Mouse (Mus musculus): ENCODE measurements around the gene Rad9b.
A peak's percentile ranks its signal among the peaks of the same experiment; 100 is the strongest.
"Not testable (repeated sequence)": the region's sequence is repeated elsewhere in the genome, so short reads cannot be mapped to it uniquely, and the experiment has no call there.

The Rad9b gene

DNA sequence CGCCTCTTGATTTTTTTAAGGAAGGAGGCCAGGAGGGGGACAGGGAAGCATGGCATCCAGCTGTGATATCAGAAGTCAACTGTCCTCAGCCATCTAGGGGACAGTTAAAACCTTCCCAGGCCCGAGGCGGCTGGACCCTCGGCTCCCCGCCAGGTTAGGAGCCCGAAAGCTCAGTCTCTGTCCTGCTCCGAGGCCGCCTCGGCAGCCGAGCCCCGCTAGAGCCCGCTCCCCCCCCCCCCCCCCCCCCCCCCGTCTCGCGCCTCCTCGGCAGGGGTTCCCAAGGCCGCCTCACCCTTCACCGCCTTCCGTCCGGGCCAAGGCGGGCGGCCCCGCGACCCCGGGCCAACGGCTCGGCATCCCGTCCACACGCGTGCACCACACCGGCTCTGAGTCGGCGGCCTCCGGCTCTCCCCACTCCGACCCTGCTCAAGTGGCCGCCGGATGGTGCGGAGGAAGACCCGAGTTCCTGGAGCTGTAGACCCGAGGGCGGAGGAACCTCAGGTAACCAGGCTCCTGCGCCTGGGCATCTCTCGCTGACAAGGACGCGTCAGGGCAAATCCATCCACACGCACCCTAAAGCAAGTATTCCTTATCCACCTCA lies 17.7 kb upstream of the Rad9b start, which contains the start of gene Gpn3:
Gpn3 (plus strand) TSS at position 286 of the 601 bp plus-strand sequence.
- DNase-seq (ENCODE audit: low spot score) = no peak

DNA sequence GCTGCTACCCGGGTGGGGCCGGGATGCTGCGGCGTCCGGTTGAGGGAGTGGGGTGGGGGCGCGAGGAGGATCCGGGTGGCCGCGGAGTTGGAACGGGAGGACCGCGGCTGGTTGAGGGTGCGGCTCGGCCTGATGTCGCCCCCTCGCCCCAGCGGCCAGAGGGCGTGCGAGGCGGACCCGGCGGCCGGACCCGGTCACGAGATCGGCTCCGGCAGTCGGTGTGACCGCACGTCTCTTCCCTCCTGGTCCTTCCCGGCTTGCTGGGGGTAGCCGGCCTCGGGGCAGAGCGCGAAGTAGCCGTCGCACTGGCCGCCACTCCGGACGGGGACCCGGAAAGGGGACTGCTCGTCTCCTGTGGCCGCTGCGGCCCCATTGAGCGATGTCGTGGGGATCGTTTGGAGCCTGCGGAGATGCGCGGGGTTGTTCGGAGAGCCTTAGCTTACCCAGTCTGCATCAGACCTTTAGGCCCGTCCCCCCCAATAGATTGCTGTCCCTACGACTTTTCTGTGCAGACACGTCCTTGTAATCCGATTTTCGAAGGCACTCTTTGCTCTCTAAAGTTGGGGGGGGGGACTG lies 547 bp upstream of the Rad9b start:
- DNase-seq (ENCODE audit: low spot score) = no peak

DNA sequence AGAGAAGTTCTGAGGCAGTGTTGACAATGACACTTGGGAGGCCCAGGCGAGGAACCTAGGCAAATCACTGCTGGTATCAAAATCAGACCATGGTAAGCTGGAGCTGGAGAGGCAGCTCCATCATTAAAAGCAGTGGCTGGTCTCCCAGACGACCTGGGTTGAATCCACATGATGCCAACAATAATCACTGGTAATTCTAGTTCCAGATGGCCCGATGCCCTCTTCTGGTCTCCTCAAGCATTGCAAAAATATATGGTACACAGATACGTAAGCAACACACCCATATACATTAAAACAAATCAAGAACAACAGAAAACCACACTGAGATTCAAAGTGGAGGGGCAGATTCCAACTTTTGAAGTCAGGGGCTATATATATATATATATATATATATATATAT lies 8.3 kb downstream of the Rad9b start:
- DNase-seq (ENCODE audit: low spot score) = no peak

DNA sequence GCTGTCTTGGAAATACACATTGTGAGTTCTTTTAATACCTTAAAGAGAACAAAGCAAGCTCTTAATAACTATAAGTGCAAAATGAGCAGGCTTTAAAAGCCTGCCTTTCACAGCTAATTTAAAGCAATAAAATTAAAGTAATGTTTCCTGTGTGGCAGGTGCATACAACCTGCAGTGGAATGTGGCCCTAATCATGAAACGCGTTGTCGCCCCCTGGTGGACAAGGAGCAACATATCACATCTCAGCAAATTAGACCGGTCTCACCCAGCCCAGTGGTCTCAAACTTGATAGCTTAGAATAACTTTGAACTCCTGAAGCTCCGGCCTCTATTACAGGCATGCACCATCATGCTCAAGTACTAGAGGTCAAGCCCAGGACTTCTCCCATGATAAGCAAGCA lies 9.8 kb downstream of the Rad9b start:
- DNase-seq (ENCODE audit: low spot score) = peak; percentile 36

DNA sequence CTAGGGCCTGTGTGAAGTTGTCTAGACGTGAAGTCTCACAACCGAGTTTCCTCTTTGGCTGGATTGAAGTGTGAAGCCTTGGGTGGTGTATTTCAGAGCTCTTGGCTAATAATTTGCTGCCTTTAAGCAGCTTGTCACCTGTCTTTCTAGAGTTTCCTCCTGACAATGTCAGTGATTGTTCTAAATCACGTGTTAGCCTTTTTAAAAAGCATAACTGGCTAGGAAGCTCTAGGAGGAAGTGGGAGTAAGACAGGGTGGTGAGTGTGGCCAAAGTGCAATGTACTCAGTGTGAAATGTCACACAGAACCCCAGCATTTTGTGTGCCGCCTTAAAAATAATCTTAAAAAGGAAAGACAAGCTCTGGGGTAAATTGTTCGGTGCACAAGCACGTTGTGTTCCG lies 10.3 kb downstream of the Rad9b start:
- no peak for DNase-seq (ENCODE audit: low spot score)

DNA sequence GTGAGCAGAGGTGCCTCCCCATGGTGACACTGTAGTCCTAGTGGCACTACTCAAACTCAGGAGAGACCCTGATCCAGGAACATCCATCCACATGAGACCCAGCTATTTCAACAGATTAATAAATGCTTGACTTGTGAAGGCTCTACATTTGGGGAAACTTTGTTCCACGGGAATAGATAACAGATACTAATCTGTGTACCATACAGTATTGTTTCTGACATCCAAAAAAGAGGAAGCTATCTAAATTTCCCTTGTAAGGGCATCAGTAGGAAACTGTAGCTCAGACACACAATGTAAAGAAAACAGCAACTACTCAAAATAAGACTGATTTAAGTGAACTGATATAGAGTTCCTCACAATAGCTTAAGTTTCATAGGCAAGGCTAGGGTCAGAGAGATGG lies 11.2 kb downstream of the Rad9b start:
- no peak for DNase-seq (ENCODE audit: low spot score)

DNA sequence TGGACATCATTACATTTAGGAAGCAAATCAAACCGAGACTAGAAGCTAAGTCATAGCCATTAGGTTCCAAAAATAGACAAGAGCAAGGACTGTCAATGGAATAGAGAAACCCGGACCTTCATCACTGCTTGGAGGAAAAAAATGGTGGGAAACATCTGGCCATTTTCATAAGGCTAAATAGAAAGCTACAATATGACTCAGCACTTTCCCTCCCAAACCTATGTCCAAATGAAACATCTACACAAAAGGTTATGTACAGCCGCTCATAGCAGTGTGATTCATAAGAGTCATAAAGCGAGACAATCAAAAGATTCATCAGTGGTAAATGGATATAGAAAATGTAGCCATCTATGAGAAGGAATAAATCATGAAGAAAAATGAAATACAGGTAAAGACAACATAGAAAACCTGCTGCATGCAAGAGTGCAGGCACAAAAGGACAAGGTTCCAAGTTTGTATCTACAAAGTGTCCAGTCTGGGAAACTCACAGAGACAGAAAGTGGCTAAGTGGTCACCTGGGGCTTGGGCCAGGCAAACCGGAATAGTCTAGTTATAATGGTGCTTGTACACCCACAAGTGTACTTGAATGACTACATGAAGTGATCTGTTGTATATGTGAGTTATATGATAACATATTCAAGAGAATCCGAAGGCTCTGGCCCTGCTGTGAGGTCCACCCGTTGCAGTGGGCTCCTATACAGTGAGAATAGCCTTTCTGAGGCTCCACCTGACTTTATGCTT lies 17.3 kb downstream of the Rad9b start:
- DNase-seq (ENCODE audit: low spot score) = no peak

DNA sequence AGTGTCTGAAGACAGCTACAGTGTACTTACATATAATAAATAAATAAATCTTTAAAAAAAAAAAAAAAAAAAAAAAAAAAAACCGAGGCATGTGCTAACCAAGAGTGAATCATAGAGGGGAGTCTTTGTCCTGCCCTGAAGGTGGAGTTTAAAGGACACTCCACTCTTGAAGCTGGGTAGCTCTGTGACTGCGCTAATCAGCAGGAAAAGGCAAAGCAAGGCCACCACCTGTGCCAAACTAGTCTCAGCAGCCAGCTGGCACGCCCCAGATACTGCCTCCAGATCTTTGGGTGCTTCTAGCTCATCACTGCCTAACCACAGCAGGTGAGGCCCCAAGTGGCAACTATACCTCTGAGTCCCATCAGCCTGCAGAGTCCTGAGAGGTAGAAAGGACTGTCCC lies 19.4 kb downstream of the Rad9b start:
- no peak for DNase-seq (ENCODE audit: low spot score)

DNA sequence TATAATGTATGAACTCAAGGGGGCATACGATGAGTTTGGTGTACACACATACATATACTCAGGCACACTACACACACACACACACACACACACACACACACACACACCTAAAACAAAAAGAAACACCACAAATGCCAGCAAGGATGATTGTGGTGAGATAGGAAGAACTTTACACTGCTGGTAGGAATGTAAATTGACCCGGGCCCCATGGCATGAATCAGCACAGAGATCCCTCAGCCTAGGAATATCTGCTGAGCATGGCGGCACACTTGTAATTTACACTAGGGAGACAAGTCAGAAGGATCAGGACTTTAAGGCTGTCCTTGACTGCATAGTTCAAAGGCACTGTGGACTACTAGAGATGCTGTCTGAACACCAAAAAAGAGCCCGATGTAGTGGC lies 23.8 kb downstream of the Rad9b start:
- no peak for DNase-seq (ENCODE audit: low spot score)

DNA sequence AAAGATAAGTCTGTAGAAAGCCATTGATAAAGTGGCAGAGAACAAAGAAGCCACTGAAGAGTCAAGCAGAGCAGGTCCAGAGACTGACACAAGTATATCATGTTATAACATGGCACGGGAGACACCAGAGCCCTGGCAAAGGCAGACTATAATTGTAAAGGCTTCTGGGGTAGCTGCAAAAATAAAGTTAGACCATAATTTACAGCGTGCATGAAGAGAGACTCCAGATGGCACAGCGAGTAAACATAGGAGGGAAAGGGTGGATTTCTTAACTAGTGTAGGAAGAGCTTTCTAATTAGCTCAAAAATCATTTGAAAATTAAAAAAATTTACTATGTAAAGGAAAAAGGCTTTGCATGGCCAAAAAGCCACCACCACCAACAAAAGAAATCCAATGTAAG lies 26.8 kb downstream of the Rad9b start:
- no peak for DNase-seq (ENCODE audit: low spot score)

DNA sequence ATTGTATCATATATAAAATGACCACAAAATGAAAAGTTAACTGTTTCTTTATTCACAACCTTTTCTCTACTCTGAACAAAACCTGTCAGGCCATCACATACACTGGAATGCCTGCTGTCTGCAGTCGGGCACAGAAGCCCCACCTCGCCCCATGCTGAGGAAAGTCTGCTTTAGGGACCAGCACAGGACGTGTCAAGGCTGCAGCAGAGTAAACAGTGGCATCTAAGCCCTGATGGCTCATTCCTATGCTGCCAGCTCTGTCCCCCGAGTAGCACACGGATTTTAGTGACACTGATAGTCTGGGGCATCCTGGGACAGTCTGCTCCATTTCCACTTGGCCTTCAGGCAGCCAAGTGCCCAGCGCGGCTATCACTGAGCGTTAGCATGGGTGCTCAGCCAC lies 28.6 kb downstream of the Rad9b start:
- DNase-seq (ENCODE audit: low spot score) = no peak

DNA sequence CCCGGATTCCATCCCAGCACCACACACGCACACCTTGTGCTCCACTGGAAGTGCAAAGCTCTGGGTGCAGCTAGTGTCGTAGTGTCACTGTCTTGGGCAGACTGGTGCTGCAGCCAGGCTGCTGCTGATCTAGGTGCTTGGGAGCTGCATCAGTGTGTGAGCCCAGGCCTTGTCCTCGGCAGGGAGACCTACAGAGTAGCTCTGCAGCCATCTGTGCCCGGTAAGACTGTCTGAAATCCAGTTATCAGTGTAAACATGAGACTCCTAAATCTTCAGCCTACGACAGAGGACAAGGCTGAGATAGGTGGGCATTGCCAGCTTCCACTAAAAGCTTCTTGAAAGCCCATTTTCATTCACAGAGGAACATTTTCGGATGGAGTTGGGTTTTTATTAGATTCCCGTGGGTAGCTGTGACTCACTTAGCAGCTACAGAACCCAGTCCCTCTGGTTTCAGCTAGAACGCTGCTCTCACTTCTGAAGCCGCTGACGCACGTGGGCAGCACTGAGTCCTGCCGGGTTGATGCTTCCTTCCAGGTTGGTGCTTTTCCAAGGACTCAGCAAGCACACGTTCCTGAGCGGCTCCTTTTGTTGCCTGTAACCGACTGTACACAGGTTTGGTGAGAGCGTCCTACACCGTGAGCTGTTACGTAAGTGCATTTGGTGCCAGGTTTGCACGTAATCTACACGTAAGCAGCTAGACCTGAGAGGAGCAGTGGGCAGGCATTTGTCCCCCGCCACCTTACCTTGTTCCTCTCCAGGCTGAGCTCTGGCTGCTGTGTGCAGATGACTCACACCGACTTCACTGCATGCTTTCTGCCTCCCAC lies 29.2 kb downstream of the Rad9b start:
- no peak for DNase-seq (ENCODE audit: low spot score)

DNA sequence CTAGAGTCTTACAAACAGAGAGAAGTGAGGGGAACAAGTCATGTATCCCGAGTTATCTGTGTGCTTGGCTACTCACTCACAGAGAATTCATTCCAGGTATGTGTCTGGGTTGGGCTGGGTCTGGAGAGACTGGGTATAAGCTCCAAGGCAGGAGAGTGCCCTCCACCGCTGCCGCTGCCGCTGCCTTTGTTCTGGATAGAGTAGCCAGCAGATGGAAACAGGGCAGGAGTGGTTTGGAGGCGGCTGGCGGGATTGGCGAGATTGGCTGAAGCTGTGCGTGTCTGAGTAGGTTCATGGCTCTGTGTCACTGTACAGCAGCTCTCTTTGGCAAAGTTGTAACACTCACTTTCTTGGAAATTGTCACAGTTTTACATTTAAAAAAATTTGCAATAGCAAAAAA lies 30.5 kb downstream of the Rad9b start:
- DNase-seq (ENCODE audit: low spot score) = no peak

DNA sequence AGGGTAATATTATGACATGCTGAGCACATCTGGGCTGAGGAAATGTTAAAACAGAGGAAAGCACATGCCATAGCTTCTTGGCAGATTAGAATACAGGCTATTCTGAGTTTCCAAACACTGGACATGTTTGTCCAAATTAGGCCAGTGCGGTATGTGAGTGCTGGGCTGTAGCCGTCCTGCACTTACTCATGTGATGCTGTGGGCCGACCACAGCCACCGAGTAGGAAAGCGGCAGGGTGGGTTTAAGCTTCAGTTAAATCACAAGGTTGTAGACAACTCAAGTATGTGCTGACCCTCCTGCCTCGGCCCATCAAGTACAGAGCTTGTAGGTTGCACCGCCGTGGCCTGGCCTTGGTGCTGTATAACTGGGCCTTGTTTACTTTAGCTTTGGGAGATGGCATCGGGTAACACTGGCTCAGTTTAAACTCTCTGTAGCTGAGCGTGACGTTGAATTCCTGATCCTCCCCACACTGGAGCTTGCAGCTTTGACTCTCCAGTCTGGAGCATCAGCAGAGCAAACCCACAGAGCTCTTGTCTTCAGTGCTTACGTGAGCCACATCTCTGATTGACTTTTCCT lies 33.7 kb downstream of the Rad9b start:
- DNase-seq (ENCODE audit: low spot score) = no peak

DNA sequence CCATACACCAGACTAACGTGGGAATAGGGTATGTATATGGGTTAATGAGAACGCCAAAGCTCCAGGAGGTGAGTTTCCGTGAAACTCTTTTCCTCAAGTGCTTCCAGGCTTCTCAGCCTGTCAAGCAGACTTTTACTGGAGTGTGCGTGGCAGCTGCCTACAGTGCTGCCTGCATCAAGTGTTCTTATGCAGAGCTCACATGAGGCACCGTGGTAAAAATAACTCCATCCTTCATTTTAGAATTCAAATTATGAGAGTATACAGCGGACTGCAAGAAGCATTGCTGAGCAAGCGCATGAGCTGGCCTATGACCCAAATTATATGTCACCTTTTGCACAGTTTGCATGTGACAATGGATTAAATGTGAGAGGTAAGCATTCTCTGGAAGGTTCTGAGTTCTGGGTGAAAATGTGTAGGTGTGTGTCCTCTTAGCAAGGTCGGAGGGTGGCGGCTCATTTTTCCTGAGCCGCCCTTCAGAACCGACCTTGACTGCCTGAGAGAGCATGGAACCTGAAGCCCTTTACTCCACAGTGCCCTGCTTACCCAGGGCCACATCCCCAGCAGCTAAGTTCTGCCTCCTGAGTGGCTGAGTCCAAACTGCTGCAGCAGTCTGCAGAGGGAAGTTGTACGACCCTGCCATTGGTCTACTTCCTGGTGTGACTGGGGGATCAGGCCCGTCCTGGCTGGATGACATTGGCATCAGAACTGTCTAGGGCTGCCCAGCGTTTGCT lies 34.4 kb downstream of the Rad9b start:
- DNase-seq (ENCODE audit: low spot score) = no peak

DNA sequence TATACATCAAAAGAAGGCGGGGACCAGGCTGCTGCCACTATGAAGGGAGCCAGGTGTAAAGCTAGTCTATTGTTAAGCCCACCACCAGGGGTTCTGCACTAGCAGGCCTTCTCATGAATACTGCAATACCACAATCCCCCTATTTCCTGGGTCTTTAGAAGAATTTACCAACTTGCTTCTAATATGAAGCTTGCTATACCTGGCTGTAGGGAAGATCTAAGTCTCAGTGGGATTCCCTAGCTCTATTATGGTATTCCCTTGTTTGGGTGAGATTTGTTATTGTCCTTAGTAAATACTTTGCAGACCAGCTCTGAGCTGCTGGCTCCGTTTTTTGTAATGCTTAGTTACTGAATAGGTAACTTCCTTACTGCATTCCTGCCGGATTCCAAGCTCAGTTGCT lies 35.1 kb downstream of the Rad9b start:
- DNase-seq (ENCODE audit: low spot score) = not testable (repeated sequence)

DNA sequence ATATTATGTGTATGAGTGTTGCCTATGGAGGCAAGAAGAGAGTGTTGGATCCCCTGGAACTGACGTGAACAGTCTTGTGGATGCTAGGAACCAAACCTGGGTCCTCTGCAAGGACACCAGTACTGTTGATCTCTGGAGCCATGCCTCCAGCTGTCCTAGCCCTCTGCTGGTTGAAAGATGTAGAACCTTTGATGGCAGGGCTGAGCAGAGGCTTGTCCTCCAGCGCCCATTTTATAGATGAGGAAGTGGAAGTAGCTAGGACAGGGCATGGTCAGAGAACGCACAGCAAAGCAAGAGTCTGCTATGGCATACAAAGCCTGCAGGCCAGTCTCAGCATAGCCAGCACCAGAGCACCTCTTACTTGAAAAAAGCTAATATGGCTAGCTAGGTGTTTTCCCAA lies 35.9 kb downstream of the Rad9b start:
- DNase-seq (ENCODE audit: low spot score) = no peak

DNA sequence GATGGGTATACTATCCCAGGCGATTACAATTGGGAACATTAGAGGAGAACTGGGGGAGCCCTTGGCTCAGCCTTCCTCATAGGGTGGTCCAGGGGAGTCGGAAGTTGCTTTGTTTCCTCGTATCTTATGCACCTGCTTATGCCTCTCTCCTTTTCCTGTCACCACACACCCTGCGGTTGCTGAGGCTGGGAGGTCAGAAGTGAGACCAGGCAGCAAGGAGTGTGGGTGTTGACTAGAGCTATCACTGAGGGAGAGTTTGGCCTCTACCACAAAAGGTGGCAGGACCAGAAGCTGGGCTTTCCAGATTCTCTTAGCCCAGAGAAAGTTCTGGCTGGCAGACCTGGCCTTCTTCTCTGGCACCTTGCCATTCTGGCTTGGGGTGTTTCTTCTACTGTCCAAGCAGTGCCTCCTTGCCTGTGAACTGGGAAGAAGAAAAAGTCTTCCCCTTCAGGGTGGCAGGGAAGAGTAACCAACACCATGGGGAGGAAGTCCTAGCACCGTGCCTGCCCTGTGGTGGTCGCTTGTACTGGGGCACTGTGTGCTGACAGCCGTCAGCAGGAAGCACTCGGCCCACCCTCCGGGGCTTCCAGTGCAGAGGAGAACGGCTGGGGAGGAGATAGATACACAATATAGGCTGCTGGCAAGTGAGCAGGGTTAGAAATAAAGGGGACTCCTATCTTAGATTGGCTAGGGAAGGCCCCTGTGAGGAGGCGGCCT lies 36.5 kb downstream of the Rad9b start:
- no peak for DNase-seq (ENCODE audit: low spot score)

DNA sequence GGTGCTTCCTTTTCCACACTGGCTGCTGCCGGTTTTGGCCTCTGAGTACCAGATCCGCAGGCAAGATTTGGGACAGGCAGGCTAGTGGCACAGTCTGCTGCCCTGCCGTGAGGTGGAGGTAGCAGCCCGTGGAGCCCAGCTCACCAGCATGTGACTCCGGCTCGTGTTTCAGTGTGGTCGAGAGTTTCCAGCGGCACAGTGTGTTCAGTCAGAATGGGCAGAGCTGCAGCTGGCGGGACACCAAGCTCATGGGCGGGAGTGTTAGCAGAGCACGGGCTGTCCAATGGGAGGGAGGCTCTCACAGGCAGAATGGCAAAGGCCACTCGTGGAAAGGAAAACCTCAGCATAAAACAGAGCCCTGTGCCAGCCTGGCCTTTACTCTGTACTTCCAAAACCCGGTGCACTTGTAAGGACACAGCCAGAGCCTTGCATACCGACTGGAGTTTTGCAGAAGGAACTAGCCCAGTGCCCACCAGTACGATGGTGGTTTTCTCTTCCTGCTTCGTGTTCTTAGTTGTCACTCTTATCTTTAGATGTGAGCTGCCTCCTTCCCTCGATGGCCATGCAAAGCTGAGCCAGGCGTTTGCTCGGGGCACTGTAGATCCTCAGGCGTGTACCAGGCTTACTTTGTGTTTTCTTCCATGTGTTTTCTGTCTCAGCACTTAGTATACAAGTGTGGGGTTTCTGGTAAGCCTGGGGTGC lies 38.9 kb downstream of the Rad9b start:
- DNase-seq (ENCODE audit: low spot score) = peak; percentile 87

DNA sequence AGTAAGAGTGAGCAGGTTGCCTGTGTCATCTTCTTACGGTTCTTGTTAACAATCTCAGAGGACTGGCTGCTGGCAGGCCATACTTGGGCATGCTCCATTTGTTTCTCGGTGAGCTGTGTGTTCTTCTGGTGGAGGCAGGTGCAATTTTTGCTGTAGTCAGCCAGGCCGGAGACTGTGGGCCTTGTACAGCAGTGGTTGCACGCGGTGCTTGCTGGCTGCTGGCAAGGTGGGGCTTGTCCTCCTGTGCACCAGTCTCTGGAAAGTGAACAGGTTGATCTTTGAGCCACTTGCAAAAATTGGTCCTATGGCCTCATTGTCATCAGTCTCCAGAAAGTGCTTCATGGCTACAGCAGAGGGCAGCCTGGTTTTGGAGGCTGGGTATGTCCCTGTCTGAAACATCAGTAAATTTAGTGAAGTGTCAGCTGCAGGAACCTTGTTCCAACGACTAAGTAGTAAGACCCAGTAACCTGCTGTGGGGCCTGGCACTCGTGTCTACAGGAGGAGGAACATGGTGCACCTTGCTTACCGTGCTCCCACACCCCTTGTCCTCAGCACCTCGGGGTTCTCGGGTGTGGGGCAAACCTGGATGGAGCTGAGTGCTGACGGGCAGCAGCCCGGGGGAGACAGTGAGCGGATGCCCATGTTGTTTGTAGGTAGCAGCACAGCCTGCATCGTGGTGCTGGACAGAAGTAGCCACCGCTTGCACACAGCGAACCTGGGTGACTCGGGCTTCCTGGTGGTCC lies 40.9 kb downstream of the Rad9b start:
- no peak for DNase-seq (ENCODE audit: low spot score)

Data from testis, postnatal 14 days (tissue).